22 mouse cellular contexts compared by ENCODE assay signal in the genomic region with DNA sequence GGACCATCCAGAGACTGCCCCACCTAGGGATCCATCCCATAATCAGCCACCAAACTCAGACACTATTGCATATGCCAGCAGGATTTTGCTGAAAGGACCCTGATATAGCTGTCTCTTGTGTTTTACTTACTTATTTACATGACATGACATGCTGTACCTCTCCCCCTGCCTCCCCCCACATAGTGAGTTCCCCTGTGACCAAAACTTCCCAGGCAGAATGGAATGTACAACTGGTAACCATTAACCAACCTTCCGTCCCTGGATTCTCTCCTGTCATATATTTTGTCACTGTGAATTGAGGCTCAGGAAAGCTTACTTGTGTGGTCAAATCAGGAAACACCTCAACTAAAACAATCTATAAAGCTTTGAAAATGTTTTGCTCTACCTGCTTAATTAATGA.
"Had no signal": no experiment of that assay in that cellular context is flagged by ENCODE, and none has a peak within 500 bp of the region (broad histone marks: within the 10 kb centered on the region; RNA-seq: fewer than 3 reads in every experiment).

No protein-coding gene starts in this region.

- H3K36me3 ChIP-seq: lung, embryonic 15.5 days; midbrain, embryonic 10.5 days; midbrain, embryonic 12.5 days; neural tube, embryonic 13.5 days; neural tube, embryonic 15.5 days had no signal

- H3K27me3 ChIP-seq: lung, embryonic 15.5 days; megakaryocyte, embryonic 14.5 days; midbrain, embryonic 12.5 days; neural tube, embryonic 13.5 days; neural tube, embryonic 15.5 days had no signal

- H3K4me3 ChIP-seq: lung, embryonic 15.5 days; megakaryocyte, embryonic 14.5 days; midbrain, embryonic 10.5 days; midbrain, embryonic 12.5 days; myocyte; neural tube, embryonic 13.5 days; neural tube, embryonic 15.5 days had no signal

- H3K4me2 ChIP-seq: lung, embryonic 15.5 days; midbrain, embryonic 12.5 days; neural tube, embryonic 13.5 days; neural tube, embryonic 15.5 days had no signal

- ATAC-seq: lung, postnatal 0 days; midbrain, embryonic 16.5 days had no signal

- H3K27ac ChIP-seq: lung, embryonic 15.5 days; macrophage; midbrain, embryonic 10.5 days; midbrain, embryonic 12.5 days; neural tube, embryonic 13.5 days; neural tube, embryonic 15.5 days had no signal

- H3K9ac ChIP-seq: lung, embryonic 15.5 days; midbrain, embryonic 12.5 days; neural tube, embryonic 13.5 days; neural tube, embryonic 15.5 days had no signal

- H3K4me1 ChIP-seq: lung, embryonic 15.5 days; megakaryocyte, embryonic 14.5 days; midbrain, embryonic 10.5 days; midbrain, embryonic 12.5 days; neural tube, embryonic 13.5 days; neural tube, embryonic 15.5 days had no signal

- DNase-seq: lung, adult 2 months; lung, postnatal 14 days; lung, postnatal 36 days; midbrain, embryonic 14.5 days; retina, postnatal 1 day; right cerebral cortex, adult 18-20 months; right cerebral cortex, postnatal 25 days; right cerebral cortex, postnatal 4 days; spleen, adult 18-20 months; thymus, adult 18-20 months; thymus, postnatal 14 days; thymus, postnatal 36 days had no signal

- H3K9me3 ChIP-seq: lung, embryonic 15.5 days; megakaryocyte, embryonic 14.5 days; midbrain, embryonic 10.5 days; midbrain, embryonic 12.5 days; neural tube, embryonic 13.5 days; neural tube, embryonic 15.5 days had no signal
